Mouse (Mus musculus) stomach, postnatal 0 days (tissue): Measurements from ENCODE around the gene Art4.

Source experiments
- CTCF ChIP-seq: IDR thresholded peaks from 2 replicates; pipeline ENCODE4 v1.5.1; 2016; ENCODE audit warnings: antibody characterized with exemption, low read depth, mild to moderate bottlenecking, moderate library complexity
- EP300 ChIP-seq: optimal IDR thresholded peaks from 2 replicates; pipeline ENCODE3; 2016; ENCODE audit warnings: antibody characterized with exemption

DNA sequence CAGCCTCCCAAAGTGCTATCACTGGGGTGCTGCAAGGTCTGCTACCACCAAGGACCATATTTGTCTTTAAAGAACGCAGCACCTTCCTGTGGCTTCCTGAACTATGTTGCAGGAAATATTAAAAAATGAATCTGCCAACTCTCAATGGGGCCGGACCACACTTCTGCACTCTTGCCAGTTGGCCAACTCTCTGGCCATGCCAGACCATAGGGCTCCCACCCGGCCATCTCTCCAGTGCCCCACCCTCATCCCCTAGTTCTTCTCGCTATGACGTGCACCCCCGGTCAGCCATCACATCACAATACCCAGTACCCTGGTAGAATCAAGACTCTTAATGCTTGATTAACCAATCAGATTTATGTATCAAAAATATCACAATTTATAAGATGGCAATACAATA lies 26.4 kb upstream of the Art4 start:
- TF ChIP-seq CTCF, result no peak
- no peak for TF ChIP-seq EP300
